Mouse (Mus musculus) hindbrain, embryonic 14.5 days (tissue): Measurements from ENCODE around the gene Cdh13. TPM values are rescaled to one million over a fixed set of nuclear protein-coding genes. Genes with fewer than 3 reads are reported as not detected.

Experiments used
- ATAC-seq: fragments of 200-750 bp; cut with Nextera tagmentation; 2 replicates; pipeline ENCODE4 v1.8.0; 2017; ENCODE audit warnings: moderate number of reproducible peaks, mild to moderate bottlenecking, moderate TSS enrichment, moderate library complexity; ENCODE audit not compliant: low FRiP score
- DNase-seq: peaks from one replicate; pipeline ENCODE4 v3.0.0-alpha.2; 2015; ENCODE audit warnings: low spot score
- H3K27ac ChIP-seq: fragments of 300-500 bp; sonication (generic); 2 replicates; pipeline ENCODE4 v1.5.1; 2014; ENCODE audit warnings: mild to moderate bottlenecking, moderate library complexity
- H3K27me3 ChIP-seq: fragments of 300-500 bp; sonication (generic); 2 replicates; pipeline ENCODE4 v1.6.1; 2014; ENCODE audit warnings: mild to moderate bottlenecking, low read length, mixed read lengths; ENCODE audit not compliant: control insufficient read depth, insufficient read depth
- H3K36me3 ChIP-seq: fragments of 300-500 bp; sonication (generic); replicated peaks from 2 replicates; pipeline ENCODE4 v1.6.1; 2014; ENCODE audit not compliant: control insufficient read depth, insufficient read depth
- H3K4me1 ChIP-seq: fragments of 300-500 bp; sonication (generic); replicated peaks from 2 replicates; pipeline ENCODE4 v1.6.1; 2014; ENCODE audit warnings: antibody characterized with exemption, low read length, mixed read lengths; ENCODE audit not compliant: control insufficient read depth, insufficient read depth
- H3K4me2 ChIP-seq: fragments of 300-500 bp; sonication (generic); replicated peaks from 2 replicates; pipeline ENCODE4 v1.6.1; 2014; ENCODE audit warnings: mild to moderate bottlenecking, moderate library complexity
- H3K4me3 ChIP-seq: fragments of 300-500 bp; sonication (generic); replicated peaks from 2 replicates; pipeline ENCODE4 v1.5.1; 2014; ENCODE audit warnings: mild to moderate bottlenecking, low read length
- H3K9ac ChIP-seq: fragments of 300-500 bp; sonication (generic); 2 replicates; pipeline ENCODE4 v1.6.1; 2014
- H3K9me3 ChIP-seq: fragments of 300-500 bp; sonication (generic); 2 replicates; pipeline ENCODE4 v1.6.1; 2016; ENCODE audit warnings: low read length; ENCODE audit not compliant: control insufficient read depth
- WGBS: fragments of 180-500 bp; shearing (Covaris S2); extraction: QIAGEN DNeasy Blood & Tissue Kit; methylation state at CpG from one replicate; pipeline ENCODE4 v1.1.7; 2014; 5-methylcytosine and 5-hydroxymethylcytosine counted together
- polyA plus RNA-seq: library from polyadenylated mRNA; unstranded; fragments of >200 nt; fragmentation: Nextera tagmentation; extraction: Ambion mirVana; gene quantifications from 2 replicates; pipeline ENCODE4 v1.2.1, GENCODE M21; 2014

Cdh13 gene
- polyA plus RNA-seq, 1 experiment from 2014 or later, result 134 TPM

GRCm38 (mm10) chr8:118628702-118629101 is 345.2 kb downstream of the Cdh13 start:
- Histone ChIP-seq H3K4me1 (no peaks in the 10 kb centered on the region), H3K27ac (no peak overlapping the region), H3K27me3 (no peaks in the 10 kb centered on the region), H3K9me3 (no peaks in the 10 kb centered on the region), H3K36me3 (no peaks in the 10 kb centered on the region), H3K4me3 (no peak overlapping the region), H3K4me2 (no peak overlapping the region), H3K9ac (no peak overlapping the region)
- WGBS, result 45% methylated on average over 8 of the region's 8 CpGs
- DNase-seq (no peak), ATAC-seq (peak; percentile 48; the same call in 1 of the 2 replicates)

- Histone ChIP-seq H3K4me3 (no peak overlapping the region), H3K4me1 (no peaks in the 10 kb centered on the region), H3K9ac (no peak overlapping the region), H3K4me2 (no peak overlapping the region), H3K27ac (no peak overlapping the region), H3K36me3 (no peaks in the 10 kb centered on the region), H3K27me3 (no peaks in the 10 kb centered on the region), H3K9me3 (no peaks in the 10 kb centered on the region)
- 71% methylated on average over 22 of the region's 22 CpGs for WGBS
- ATAC-seq, result no peak
- no peak for DNase-seq
These were observed 351.9 kb downstream of the Cdh13 start for GRCm38 (mm10) chr8:118635296-118636060.

GRCm38 (mm10) chr8:118639606-118640005 is 356.1 kb downstream of the Cdh13 start:
- peak; percentile 37 for DNase-seq
- 85% methylated on average over 8 of the region's 8 CpGs for WGBS
- Histone ChIP-seq H3K36me3 (no peaks in the 10 kb centered on the region), H3K27me3 (no peaks in the 10 kb centered on the region), H3K4me3 (no peak overlapping the region), H3K9ac (no peak overlapping the region), H3K4me2 (no peak overlapping the region), H3K27ac (no peak overlapping the region), H3K4me1 (no peaks in the 10 kb centered on the region), H3K9me3 (no peaks in the 10 kb centered on the region)
- ATAC-seq, result no peak

GRCm38 (mm10) chr8:118641799-118642198 is 358.3 kb downstream of the Cdh13 start:
- H3K4me2 ChIP-seq, result no peak overlapping the region
- H3K4me1 ChIP-seq, result no peaks in the 10 kb centered on the region
- WGBS, result 88% methylated on average over 4 of the region's 4 CpGs
- H3K9ac ChIP-seq, result no peak overlapping the region
- no peaks in the 10 kb centered on the region for H3K36me3 ChIP-seq
- no peak for DNase-seq
- ATAC-seq, result no peak
- no peak overlapping the region for H3K4me3 ChIP-seq
- H3K27me3 ChIP-seq, result no peaks in the 10 kb centered on the region
- no peaks in the 10 kb centered on the region for H3K9me3 ChIP-seq
- H3K27ac ChIP-seq, result no peak overlapping the region

- no peaks in the 10 kb centered on the region for H3K27me3 ChIP-seq
- 80% methylated on average over 6 of the region's 6 CpGs for WGBS
These were observed 365.4 kb downstream of the Cdh13 start for GRCm38 (mm10) chr8:118648801-118649537.

GRCm38 (mm10) chr8:118649981-118650380 is 366.4 kb downstream of the Cdh13 start:
- no peak overlapping the region for H3K27ac ChIP-seq
- 87% methylated on average over 4 of the region's 4 CpGs for WGBS

More at GRCm38 (mm10) chr8:118648801-118649537, 365.4 kb downstream of the Cdh13 start:
- no peaks in the 10 kb centered on the region for H3K36me3 ChIP-seq
- H3K4me2 ChIP-seq, result no peak overlapping the region
- H3K27ac ChIP-seq, result no peak overlapping the region
- no peaks in the 10 kb centered on the region for H3K9me3 ChIP-seq
- no peak overlapping the region for H3K4me3 ChIP-seq
- peaks cover 13% of the 10 kb centered on the region; the same call in 1 of the 2 replicates for H3K4me1 ChIP-seq
- ATAC-seq (no peak), DNase-seq (no peak)
- no peak overlapping the region for H3K9ac ChIP-seq

GRCm38 (mm10) chr8:118662001-118662829 is 378.7 kb downstream of the Cdh13 start:
- Histone ChIP-seq H3K27ac (no peak overlapping the region), H3K36me3 (no peaks in the 10 kb centered on the region), H3K9ac (no peak overlapping the region), H3K27me3 (no peaks in the 10 kb centered on the region), H3K4me3 (no peak overlapping the region), H3K4me2 (no peak overlapping the region), H3K4me1 (peaks cover 6% of the 10 kb centered on the region; the same call in 1 of the 2 replicates), H3K9me3 (peaks cover 4% of the 10 kb centered on the region; the same call in 1 of the 2 replicates)
- WGBS, result 72% methylated on average over 8 of the region's 8 CpGs
- ATAC-seq (no peak), DNase-seq (no peak)

More at GRCm38 (mm10) chr8:118649981-118650380, 366.4 kb downstream of the Cdh13 start:
- Histone ChIP-seq H3K9me3 (no peaks in the 10 kb centered on the region), H3K4me1 (peaks cover 13% of the 10 kb centered on the region; the same call in 1 of the 2 replicates), H3K9ac (no peak overlapping the region), H3K4me3 (no peak overlapping the region), H3K4me2 (no peak overlapping the region), H3K36me3 (no peaks in the 10 kb centered on the region), H3K27me3 (no peaks in the 10 kb centered on the region)
- no peak for ATAC-seq
- DNase-seq, result no peak

- 87% methylated on average over 5 of the region's 5 CpGs for WGBS
- no peak overlapping the region for H3K9ac ChIP-seq
- peak overlapping the region; percentile 54; the same call in 1 of the 2 replicates for H3K27ac ChIP-seq
- no peaks in the 10 kb centered on the region for H3K36me3 ChIP-seq
- no peak overlapping the region for H3K4me3 ChIP-seq
- DNase-seq (no peak), ATAC-seq (no peak)
- H3K4me1 ChIP-seq, result peaks cover 6% of the 10 kb centered on the region; the same call in 1 of the 2 replicates
- H3K4me2 ChIP-seq, result no peak overlapping the region
- peaks cover 4% of the 10 kb centered on the region; the same call in 1 of the 2 replicates for H3K9me3 ChIP-seq
- no peaks in the 10 kb centered on the region for H3K27me3 ChIP-seq
These were observed 381.5 kb downstream of the Cdh13 start for GRCm38 (mm10) chr8:118665081-118665480.
